In the genomic region with DNA sequence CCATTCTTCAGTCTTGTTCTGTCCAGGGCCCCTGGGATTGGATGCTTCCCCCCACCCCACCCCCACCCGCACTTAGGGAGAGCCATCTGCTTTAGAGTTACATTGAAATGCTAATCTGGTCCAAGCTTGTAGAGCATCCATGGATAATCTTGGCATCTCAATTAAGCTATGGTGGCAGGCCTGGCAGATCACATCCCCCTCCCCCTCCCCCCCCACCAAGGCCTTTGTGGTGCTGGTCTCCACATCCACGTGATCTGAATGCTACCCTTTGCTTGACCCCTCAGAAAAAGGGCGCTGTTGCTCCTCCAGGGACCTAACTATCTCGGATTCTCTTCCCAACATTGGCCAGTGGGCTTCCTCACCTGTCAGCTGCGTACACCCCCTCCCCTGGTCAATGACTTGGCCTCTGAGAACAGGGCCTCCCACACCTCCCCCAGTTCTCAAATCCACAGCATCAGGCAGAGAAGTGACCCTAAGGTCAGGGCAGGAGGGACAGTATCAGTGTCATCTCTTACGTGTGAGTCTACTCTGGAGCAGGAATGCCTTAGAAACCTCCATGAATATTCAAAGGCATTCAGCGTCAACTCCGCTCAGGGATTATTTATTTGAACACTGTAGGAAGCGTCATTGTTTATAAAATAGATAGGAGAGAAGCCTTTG, we compare ENCODE assay signal across 15 mouse cellular contexts.
DNase-seq lines count a peak whose midpoint lies in the region; ATAC-seq lines count a peak whose summit lies in the region.
"Had no signal": no experiment of that assay in that cellular context is flagged by ENCODE, and none has a peak within 500 bp of the region (broad histone marks: within the 10 kb centered on the region; RNA-seq: fewer than 3 reads in every experiment).

No protein-coding gene starts in this region.

- WGBS in kidney, embryonic 15.5 days = 35% methylated on average over 9 of the region's 9 CpGs
- 29% methylated on average over 9 of the region's 9 CpGs for WGBS in kidney, embryonic 16.5 days
- WGBS in forebrain, embryonic 10.5 days = 23% methylated on average over 9 of the region's 9 CpGs
- 7% methylated on average over 9 of the region's 9 CpGs for WGBS in hindbrain, embryonic 14.5 days
- 17% methylated on average over 9 of the region's 9 CpGs for WGBS in neural tube, embryonic 11.5 days

- H3K4me3 ChIP-seq in kidney, embryonic 15.5 days (replicated peaks) = no peak overlapping the region
- H3K4me3 ChIP-seq in kidney, embryonic 16.5 days (ENCODE audit: low read length) = no peak overlapping the region
- H3K4me3 ChIP-seq in forebrain, embryonic 10.5 days = no peak overlapping the region
- H3K4me3 ChIP-seq in hindbrain, embryonic 14.5 days (replicated peaks; ENCODE audit: low read length) = no peak overlapping the region
- H3K4me3 ChIP-seq in neural tube, embryonic 11.5 days (ENCODE audit: low read depth, low read length) = no peak overlapping the region
- H3K4me3 ChIP-seq: erythroblast, embryonic 14.5 days; heart, embryonic 12.5 days; limb, embryonic 10.5 days; liver, embryonic 15.5 days had no signal

- 0 out of 2 replicates have a peak, but pooled peaks have one; percentile 19 for ATAC-seq in kidney, embryonic 15.5 days (replicated peaks; ENCODE audit: low FRiP score)
- ATAC-seq in kidney, embryonic 16.5 days (ENCODE audit: low FRiP score, low TSS enrichment) = no peak
- peak; percentile 69; the same call in 1 of the 2 replicates for ATAC-seq in hindbrain, embryonic 14.5 days (ENCODE audit: low FRiP score)
- ATAC-seq in neural tube, embryonic 11.5 days (ENCODE audit: insufficient read depth, low FRiP score, low TSS enrichment) = peak; percentile 89

- H3K4me1 ChIP-seq in kidney, embryonic 15.5 days = peaks cover 17% of the 10 kb centered on the region
- 0 out of 2 replicates have a peak, but pooled peaks cover 6% of the 10 kb centered on the region for H3K4me1 ChIP-seq in kidney, embryonic 16.5 days (ENCODE audit: insufficient read depth, low read length)
- H3K4me1 ChIP-seq in forebrain, embryonic 10.5 days = peaks cover 38% of the 10 kb centered on the region
- peaks cover 22% of the 10 kb centered on the region for H3K4me1 ChIP-seq in hindbrain, embryonic 14.5 days (replicated peaks; ENCODE audit: control insufficient read depth, insufficient read depth, low read length)
- peaks cover 8% of the 10 kb centered on the region; the same call in 1 of the 2 replicates for H3K4me1 ChIP-seq in neural tube, embryonic 11.5 days (ENCODE audit: control insufficient read depth, insufficient read depth, low read length)
- H3K4me1 ChIP-seq: liver, embryonic 15.5 days had no signal

- H3K9ac ChIP-seq in kidney, embryonic 15.5 days = no peak overlapping the region
- H3K9ac ChIP-seq in kidney, embryonic 16.5 days (replicated peaks; ENCODE audit: low read length) = no peak overlapping the region
- no peak overlapping the region for H3K9ac ChIP-seq in hindbrain, embryonic 14.5 days
- H3K9ac ChIP-seq in neural tube, embryonic 11.5 days (ENCODE audit: low read length) = no peak overlapping the region
- H3K9ac ChIP-seq: heart, embryonic 12.5 days; liver, embryonic 15.5 days had no signal

- H3K36me3 ChIP-seq in kidney, embryonic 15.5 days = 0 out of 2 replicates have a peak, but pooled peaks cover 3% of the 10 kb centered on the region
- H3K36me3 ChIP-seq in kidney, embryonic 16.5 days (ENCODE audit: insufficient read depth, low read length) = no peaks in the 10 kb centered on the region
- no peaks in the 10 kb centered on the region for H3K36me3 ChIP-seq in forebrain, embryonic 10.5 days (replicated peaks)
- H3K36me3 ChIP-seq in hindbrain, embryonic 14.5 days (replicated peaks; ENCODE audit: control insufficient read depth, insufficient read depth) = no peaks in the 10 kb centered on the region
- H3K36me3 ChIP-seq in neural tube, embryonic 11.5 days (ENCODE audit: control insufficient read depth, insufficient read depth, low read length) = no peaks in the 10 kb centered on the region
- H3K36me3 ChIP-seq: heart, embryonic 12.5 days; limb, embryonic 10.5 days; liver, embryonic 15.5 days had no signal

- no peak overlapping the region for H3K4me2 ChIP-seq in kidney, embryonic 15.5 days
- no peak overlapping the region for H3K4me2 ChIP-seq in kidney, embryonic 16.5 days (replicated peaks; ENCODE audit: low read depth, low read length)
- H3K4me2 ChIP-seq in hindbrain, embryonic 14.5 days (replicated peaks) = no peak overlapping the region
- H3K4me2 ChIP-seq in neural tube, embryonic 11.5 days (ENCODE audit: low read depth) = no peak overlapping the region
- H3K4me2 ChIP-seq: heart, embryonic 12.5 days; liver, embryonic 15.5 days had no signal

- no peak for DNase-seq in forebrain, embryonic 10.5 days (ENCODE audit: extremely low spot score, low spot score)
- no peak for DNase-seq in hindbrain, embryonic 14.5 days (ENCODE audit: low spot score)
- DNase-seq in neural tube, embryonic 11.5 days (ENCODE audit: low spot score) = peak; percentile 83
- DNase-seq in kidney, adult 18-20 months = no peak
- DNase-seq in right cerebral cortex, postnatal 14 days = no peak
- DNase-seq in kidney, adult 9 months = no peak
- DNase-seq: gastrocnemius, postnatal 14 days; kidney, postnatal 36 days; thymus, postnatal 25 days had no signal

- H3K27ac ChIP-seq in kidney, embryonic 15.5 days = no peak overlapping the region
- no peak overlapping the region for H3K27ac ChIP-seq in kidney, embryonic 16.5 days (ENCODE audit: low read length)
- H3K27ac ChIP-seq in forebrain, embryonic 10.5 days = peak overlapping the region; percentile 51
- H3K27ac ChIP-seq in hindbrain, embryonic 14.5 days = peak overlapping the region; percentile 36; the same call in 1 of the 2 replicates
- peak overlapping the region; percentile 74 for H3K27ac ChIP-seq in neural tube, embryonic 11.5 days (ENCODE audit: low read depth, low read length)
- H3K27ac ChIP-seq: limb, embryonic 10.5 days; liver, embryonic 15.5 days had no signal

- no peaks in the 10 kb centered on the region for H3K27me3 ChIP-seq in kidney, embryonic 15.5 days
- H3K27me3 ChIP-seq in kidney, embryonic 16.5 days (ENCODE audit: insufficient read depth, low read length) = no peaks in the 10 kb centered on the region
- H3K27me3 ChIP-seq in forebrain, embryonic 10.5 days (ENCODE audit: poor library complexity, severe bottlenecking) = no peaks in the 10 kb centered on the region
- H3K27me3 ChIP-seq in hindbrain, embryonic 14.5 days (ENCODE audit: control insufficient read depth, insufficient read depth, low read length) = no peaks in the 10 kb centered on the region
- no peaks in the 10 kb centered on the region for H3K27me3 ChIP-seq in neural tube, embryonic 11.5 days (ENCODE audit: control insufficient read depth, insufficient read depth, low read length)
- H3K27me3 ChIP-seq: liver, embryonic 15.5 days had no signal

- no peaks in the 10 kb centered on the region for H3K9me3 ChIP-seq in kidney, embryonic 15.5 days (replicated peaks)
- no peaks in the 10 kb centered on the region for H3K9me3 ChIP-seq in kidney, embryonic 16.5 days (ENCODE audit: low read length)
- H3K9me3 ChIP-seq in forebrain, embryonic 10.5 days = no peaks in the 10 kb centered on the region
- H3K9me3 ChIP-seq in hindbrain, embryonic 14.5 days (ENCODE audit: control insufficient read depth, low read length) = no peaks in the 10 kb centered on the region
- no peaks in the 10 kb centered on the region for H3K9me3 ChIP-seq in neural tube, embryonic 11.5 days (ENCODE audit: control insufficient read depth, low read length)
- H3K9me3 ChIP-seq: heart, embryonic 12.5 days; limb, embryonic 10.5 days; liver, embryonic 15.5 days had no signal

Comparison
In these comparisons a context has a peak if more than half of its experiments do, and no peak if none do; other contexts are left out.
1. H3K27ac ChIP-seq: peak in forebrain, embryonic 10.5 days (single experiment), hindbrain, embryonic 14.5 days (single experiment) and neural tube, embryonic 11.5 days (single experiment); none in kidney, embryonic 15.5 days (single experiment) and kidney, embryonic 16.5 days (single experiment).